Mouse (Mus musculus): Measurements from ENCODE around the gene Fads6. TPM values are rescaled to one million over a fixed set of nuclear protein-coding genes. Genes with fewer than 3 reads are reported as not detected.

Fads6 gene
- total RNA-seq, 2 experiments from 2014 or later = 1.2 TPM

- intact Hi-C loops (cut with DNase I) = no loop called here
Measured at GRCm38 (mm10) chr11:115276780-115277603, 20.5 kb downstream of the Fads6 start, which contains the start of gene Fdxr. TSS of gene Fdxr (minus strand) at chr11:115277050.

GRCm38 (mm10) chr11:115275954-115276353, 21.5 kb downstream of the Fads6 start:
- intact Hi-C loops (cut with DNase I) = no loop called here
- no peak for DNase-seq

More at GRCm38 (mm10) chr11:115276780-115277603, 20.5 kb downstream of the Fads6 start, which contains the start of gene Fdxr:
- peak; percentile 96 to 98 for DNase-seq

GRCm38 (mm10) chr11:115275509-115275908, 22.0 kb downstream of the Fads6 start:
- no peak for DNase-seq
- intact Hi-C loops (cut with DNase I) = no loop called here

- intact Hi-C loops (cut with DNase I) = no loop called here
- DNase-seq = no peak
Measured at GRCm38 (mm10) chr11:115274771-115275170, 22.7 kb downstream of the Fads6 start.

- intact Hi-C loops (cut with DNase I) = no loop called here
- DNase-seq = no peak
Measured at GRCm38 (mm10) chr11:115274178-115274577, 23.3 kb downstream of the Fads6 start.

- intact Hi-C loops (cut with DNase I) = no loop called here
- no peak for DNase-seq
Measured at GRCm38 (mm10) chr11:115273735-115274134, 23.7 kb downstream of the Fads6 start.

- no peak for DNase-seq
- intact Hi-C loops (cut with DNase I) = no loop called here
Measured at GRCm38 (mm10) chr11:115272894-115273498, 24.5 kb downstream of the Fads6 start.

GRCm38 (mm10) chr11:115271481-115271880, 26.0 kb downstream of the Fads6 start:
- DNase-seq = no peak
- intact Hi-C loops (cut with DNase I) = no loop called here

GRCm38 (mm10) chr11:115271052-115271451, 26.4 kb downstream of the Fads6 start:
- no peak for DNase-seq

GRCm38 (mm10) chr11:115270148-115270861, 27.2 kb downstream of the Fads6 start:
- intact Hi-C loops (cut with DNase I) = loop anchor here (1.0 kb wide), 1 partner anchor 68 kb away; no protein-coding TSS in a partner anchor
- peak; percentile 80 to 85 for DNase-seq

More at GRCm38 (mm10) chr11:115271052-115271451, 26.4 kb downstream of the Fads6 start:
- intact Hi-C loops (cut with DNase I) = no loop called here

GRCm38 (mm10) chr11:115269330-115270066, 28.0 kb downstream of the Fads6 start:
- DNase-seq = no peak
- intact Hi-C loops (cut with DNase I) = loop anchor here (1.0 to 5.0 kb wide), 3 partner anchors 67 to 187 kb away; no protein-coding TSS in a partner anchor

- intact Hi-C loops (cut with DNase I) = loop anchor here (5.0 kb wide), 1 partner anchor 186 kb away; no protein-coding TSS in a partner anchor
- DNase-seq = no peak
Measured at GRCm38 (mm10) chr11:115267958-115268357, 29.5 kb downstream of the Fads6 start.

GRCm38 (mm10) chr11:115267061-115267883, 30.2 kb downstream of the Fads6 start, which contains the start of gene Grin2c:
TSS of gene Grin2c (minus strand) at chr11:115267243.
- DNase-seq = no peak
- intact Hi-C loops (cut with DNase I) = loop anchor here (5.0 kb wide), 1 partner anchor 185 kb away; no protein-coding TSS in a partner anchor

GRCm38 (mm10) chr11:115266400-115266778, 31.1 kb downstream of the Fads6 start:
- intact Hi-C loops (cut with DNase I) = loop anchor here (5.0 kb wide), 1 partner anchor 184 kb away; no protein-coding TSS in a partner anchor
- no peak for DNase-seq

- DNase-seq = no peak
- intact Hi-C loops (cut with DNase I) = loop anchor here (1.0 to 5.0 kb wide), 2 partner anchors 64 to 184 kb away; no protein-coding TSS in a partner anchor
Measured at GRCm38 (mm10) chr11:115265771-115266399, 31.6 kb downstream of the Fads6 start.

- intact Hi-C loops (cut with DNase I) = loop anchor here (1.0 to 5.0 kb wide), 2 partner anchors 63 to 183 kb away; no protein-coding TSS in a partner anchor
- DNase-seq = no peak
Measured at GRCm38 (mm10) chr11:115264862-115265668, 32.4 kb downstream of the Fads6 start.

GRCm38 (mm10) chr11:115264136-115264861, 33.2 kb downstream of the Fads6 start:
- DNase-seq = no peak
- intact Hi-C loops (cut with DNase I) = no loop called here

Data from heart, postnatal 36 days (tissue).